Mouse (Mus musculus) liver, embryonic 11.5 days (tissue): ENCODE data around the gene Stxbp6. TPM values are rescaled to one million over a fixed set of nuclear protein-coding genes. Genes with fewer than 3 reads are reported as not detected.

ENCODE experiments used
- ATAC-seq: fragments of 200-750 bp; cut with Nextera tagmentation; replicated peaks from 2 replicates; pipeline ENCODE4 v1.8.0; 2017; ENCODE audit warnings: moderate number of reproducible peaks, mild to moderate bottlenecking, moderate TSS enrichment, moderate library complexity; ENCODE audit not compliant: low FRiP score
- DNase-seq: peaks from one replicate; pipeline ENCODE4 v3.0.0-alpha.2; 2017; ENCODE audit warnings: low spot score
- H3K27ac ChIP-seq: fragments of 300-500 bp; sonication (generic); 2 replicates; pipeline ENCODE4 v1.5.1; 2014; ENCODE audit warnings: mild to moderate bottlenecking, low read depth, low read length, control low read depth
- H3K27me3 ChIP-seq: fragments of 300-500 bp; sonication (generic); replicated peaks from 2 replicates; pipeline ENCODE4 v1.6.1; 2014; ENCODE audit warnings: low read length, mixed read lengths; ENCODE audit not compliant: control insufficient read depth, insufficient read depth
- H3K36me3 ChIP-seq: fragments of 300-500 bp; sonication (generic); 2 replicates; pipeline ENCODE4 v1.6.1; 2014; ENCODE audit warnings: mild to moderate bottlenecking, low read length, moderate library complexity, mixed read lengths; ENCODE audit not compliant: control insufficient read depth, insufficient read depth
- H3K4me1 ChIP-seq: fragments of 300-500 bp; sonication (generic); replicated peaks from 2 replicates; pipeline ENCODE4 v1.6.1; 2014; ENCODE audit warnings: low read length, mixed read lengths; ENCODE audit not compliant: control insufficient read depth, insufficient read depth
- H3K4me2 ChIP-seq: fragments of 300-500 bp; sonication (generic); 2 replicates; pipeline ENCODE4 v1.6.1; 2014; ENCODE audit warnings: mild to moderate bottlenecking, control low read depth, moderate library complexity
- H3K4me3 ChIP-seq: fragments of 300-500 bp; sonication (generic); 2 replicates; pipeline ENCODE4 v1.5.1; 2014; ENCODE audit warnings: low read depth, low read length, control low read depth
- H3K9ac ChIP-seq: fragments of 300-500 bp; sonication (generic); 2 replicates; pipeline ENCODE4 v1.6.1; 2014; ENCODE audit warnings: low read depth, low read length, control low read depth
- H3K9me3 ChIP-seq: fragments of 300-500 bp; sonication (generic); 2 replicates; pipeline ENCODE4 v1.6.1; 2016; ENCODE audit warnings: low read length, inconsistent platforms, mixed read lengths; ENCODE audit not compliant: control insufficient read depth
- WGBS: fragments of 180-500 bp; shearing (Covaris S2); extraction: QIAGEN DNeasy Blood & Tissue Kit; methylation state at CpG from one replicate; pipeline ENCODE4 v1.1.7; 2014; 5-methylcytosine and 5-hydroxymethylcytosine counted together
- polyA plus RNA-seq: library from polyadenylated mRNA; unstranded; fragments of >200 nt; fragmentation: Nextera tagmentation; extraction: Ambion mirVana; gene quantifications from 2 replicates; pipeline ENCODE4 v1.2.1, GENCODE M21; 2014

Gene Stxbp6
- polyA plus RNA-seq, 1 experiment from 2014 or later = 9.2 TPM

DNA sequence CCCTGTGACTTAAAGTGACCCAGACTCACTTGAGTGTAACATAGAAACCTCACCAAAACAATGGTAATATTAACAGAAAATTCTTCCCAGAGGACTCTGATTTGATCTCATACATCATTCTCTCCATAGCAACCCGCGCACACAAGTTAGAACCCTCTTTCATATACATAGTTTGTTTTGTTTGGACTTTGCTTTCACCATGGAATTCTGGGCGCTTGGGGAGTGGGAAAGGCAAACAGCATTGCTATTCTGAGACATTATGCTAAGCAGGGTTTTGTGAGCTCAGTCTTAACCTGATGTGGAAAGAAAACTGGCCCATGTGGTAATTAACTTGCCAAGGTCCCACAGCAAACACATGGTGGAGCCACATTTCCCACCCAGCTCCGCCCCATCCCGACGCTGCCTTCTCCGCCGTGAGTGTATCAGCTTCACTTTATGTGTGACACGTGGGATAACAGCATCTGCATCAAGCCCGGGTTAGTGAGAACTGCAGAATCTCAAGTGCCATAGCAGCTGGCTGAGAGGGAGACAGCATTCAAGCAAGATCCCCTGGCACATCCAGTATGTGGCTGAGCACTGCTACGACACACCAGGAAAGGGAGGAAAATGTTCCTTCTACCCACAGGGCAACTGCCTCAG is 7.3 kb downstream of the Stxbp6 start:
- no peaks in the 10 kb centered on the region for H3K4me1 ChIP-seq

DNA sequence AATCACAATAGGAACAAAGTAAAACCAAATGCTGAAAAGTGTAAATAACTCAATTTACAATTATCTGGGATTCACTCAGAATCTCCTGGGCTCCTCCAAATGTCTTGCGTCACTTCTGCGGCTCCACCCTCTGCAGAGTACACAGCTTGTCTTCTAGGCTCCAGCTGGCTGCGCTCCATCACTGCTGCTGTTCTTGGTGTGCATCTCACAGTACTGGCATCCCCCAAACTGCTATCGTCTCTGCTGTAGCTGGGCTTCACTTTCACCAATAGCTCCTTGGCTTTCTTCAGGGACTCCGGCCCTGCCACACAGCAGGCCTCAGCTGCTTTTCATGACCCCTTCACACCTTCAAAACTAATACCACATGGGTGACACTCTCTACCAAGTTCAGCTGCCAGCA is 10.9 kb downstream of the Stxbp6 start:
- Histone ChIP-seq H3K4me3 (no peak overlapping the region), H3K36me3 (no peaks in the 10 kb centered on the region), H3K4me2 (no peak overlapping the region), H3K27me3 (no peaks in the 10 kb centered on the region), H3K4me1 (no peaks in the 10 kb centered on the region; the same call in 1 of the 2 replicates), H3K27ac (no peak overlapping the region), H3K9ac (no peak overlapping the region), H3K9me3 (no peaks in the 10 kb centered on the region)
- WGBS = 75% methylated on average over 5 of the region's 5 CpGs
- DNase-seq (no peak), ATAC-seq (no peak)

More for the DNA sequence above, 7.3 kb downstream of the Stxbp6 start:
- H3K27ac ChIP-seq = no peak overlapping the region
- H3K36me3 ChIP-seq = no peaks in the 10 kb centered on the region
- H3K4me3 ChIP-seq = no peak overlapping the region
- H3K27me3 ChIP-seq = 0 out of 2 replicates have a peak, but pooled peaks cover 2% of the 10 kb centered on the region
- WGBS = 34% methylated on average over 11 of the region's 11 CpGs
- no peaks in the 10 kb centered on the region for H3K9me3 ChIP-seq
- no peak; the same call in 1 of the 2 replicates for ATAC-seq
- H3K4me2 ChIP-seq = peak overlapping the region; percentile 19
- no peak for DNase-seq
- H3K9ac ChIP-seq = no peak overlapping the region

DNA sequence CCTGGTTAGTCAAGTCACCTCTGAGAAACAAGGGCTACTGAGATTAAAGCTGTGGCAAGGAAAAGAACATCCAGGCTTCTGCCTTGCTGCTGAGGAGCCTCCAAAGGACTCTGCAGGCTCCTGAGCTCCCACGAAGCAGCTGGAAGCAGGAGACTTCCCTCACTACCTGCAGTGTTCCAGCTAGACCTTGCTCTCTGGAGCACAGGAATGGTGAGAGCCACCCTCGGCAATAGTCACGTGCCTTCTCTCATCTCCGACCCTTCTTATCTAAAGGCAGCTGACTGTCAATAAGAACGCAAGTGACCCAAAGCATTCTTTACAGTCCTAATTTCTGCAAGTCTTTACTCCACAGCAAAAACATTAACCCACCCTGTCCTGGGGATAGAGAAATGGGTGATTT is 13.2 kb downstream of the Stxbp6 start:
- no peaks in the 10 kb centered on the region for H3K36me3 ChIP-seq
- H3K9me3 ChIP-seq = no peaks in the 10 kb centered on the region
- H3K27me3 ChIP-seq = no peaks in the 10 kb centered on the region
- no peak for ATAC-seq
- H3K4me3 ChIP-seq = no peak overlapping the region
- no peaks in the 10 kb centered on the region; the same call in 1 of the 2 replicates for H3K4me1 ChIP-seq
- H3K27ac ChIP-seq = no peak overlapping the region
- H3K9ac ChIP-seq = no peak overlapping the region
- no peak for DNase-seq
- 37% methylated on average over 5 of the region's 5 CpGs for WGBS
- H3K4me2 ChIP-seq = no peak overlapping the region

- Histone ChIP-seq H3K9ac (no peak overlapping the region), H3K27ac (no peak overlapping the region), H3K4me1 (no peaks in the 10 kb centered on the region; the same call in 1 of the 2 replicates), H3K36me3 (no peaks in the 10 kb centered on the region), H3K27me3 (no peaks in the 10 kb centered on the region), H3K4me2 (no peak overlapping the region), H3K4me3 (no peak overlapping the region), H3K9me3 (no peaks in the 10 kb centered on the region)
- DNase-seq = no peak
- ATAC-seq = no peak
- WGBS = 56% methylated on average over 6 of the region's 6 CpGs
Observed at GRCm38 (mm10) chr12:45060804-45061203, 13.7 kb downstream of the Stxbp6 start.

GRCm38 (mm10) chr12:45058007-45058406 is 16.5 kb downstream of the Stxbp6 start:
- 77% methylated on average over 3 of the region's 3 CpGs for WGBS
- no peak for ATAC-seq

GRCm38 (mm10) chr12:45056372-45056771 is 18.1 kb downstream of the Stxbp6 start:
- Histone ChIP-seq H3K27ac (no peak overlapping the region), H3K9ac (no peak overlapping the region), H3K4me1 (no peaks in the 10 kb centered on the region; the same call in 1 of the 2 replicates), H3K9me3 (no peaks in the 10 kb centered on the region), H3K36me3 (no peaks in the 10 kb centered on the region), H3K27me3 (no peaks in the 10 kb centered on the region), H3K4me3 (no peak overlapping the region), H3K4me2 (no peak overlapping the region)
- whole genome bisulfite sequencing = 71% methylated on average over 3 of the region's 3 CpGs
- no peak for DNase-seq
- ATAC-seq = no peak

More at GRCm38 (mm10) chr12:45058007-45058406, 16.5 kb downstream of the Stxbp6 start:
- Histone ChIP-seq H3K36me3 (no peaks in the 10 kb centered on the region), H3K9me3 (no peaks in the 10 kb centered on the region), H3K4me2 (no peak overlapping the region), H3K27me3 (no peaks in the 10 kb centered on the region), H3K9ac (no peak overlapping the region), H3K4me3 (no peak overlapping the region), H3K27ac (no peak overlapping the region), H3K4me1 (no peaks in the 10 kb centered on the region; the same call in 1 of the 2 replicates)
- no peak for DNase-seq

- no peaks in the 10 kb centered on the region for H3K4me1 ChIP-seq
- no peak for ATAC-seq
- no peaks in the 10 kb centered on the region for H3K27me3 ChIP-seq
- H3K36me3 ChIP-seq = no peaks in the 10 kb centered on the region
- no peak overlapping the region for H3K4me3 ChIP-seq
- no peak overlapping the region for H3K9ac ChIP-seq
- no peaks in the 10 kb centered on the region for H3K9me3 ChIP-seq
- no peak overlapping the region for H3K27ac ChIP-seq
- no peak overlapping the region for H3K4me2 ChIP-seq
- DNase-seq = no peak
- 81% methylated on average over 5 of the region's 5 CpGs for WGBS
Observed at GRCm38 (mm10) chr12:45053319-45053718, 21.2 kb downstream of the Stxbp6 start.

GRCm38 (mm10) chr12:45052860-45053259 is 21.6 kb downstream of the Stxbp6 start:
- no peak overlapping the region for H3K9ac ChIP-seq
- H3K4me2 ChIP-seq = no peak overlapping the region
- no peaks in the 10 kb centered on the region for H3K9me3 ChIP-seq
- DNase-seq (no peak), ATAC-seq (no peak)
- no peak overlapping the region for H3K27ac ChIP-seq
- no peaks in the 10 kb centered on the region for H3K36me3 ChIP-seq
- 79% methylated on average over 5 of the region's 5 CpGs for WGBS
- H3K27me3 ChIP-seq = no peaks in the 10 kb centered on the region
- H3K4me1 ChIP-seq = no peaks in the 10 kb centered on the region
- no peak overlapping the region for H3K4me3 ChIP-seq

DNA sequence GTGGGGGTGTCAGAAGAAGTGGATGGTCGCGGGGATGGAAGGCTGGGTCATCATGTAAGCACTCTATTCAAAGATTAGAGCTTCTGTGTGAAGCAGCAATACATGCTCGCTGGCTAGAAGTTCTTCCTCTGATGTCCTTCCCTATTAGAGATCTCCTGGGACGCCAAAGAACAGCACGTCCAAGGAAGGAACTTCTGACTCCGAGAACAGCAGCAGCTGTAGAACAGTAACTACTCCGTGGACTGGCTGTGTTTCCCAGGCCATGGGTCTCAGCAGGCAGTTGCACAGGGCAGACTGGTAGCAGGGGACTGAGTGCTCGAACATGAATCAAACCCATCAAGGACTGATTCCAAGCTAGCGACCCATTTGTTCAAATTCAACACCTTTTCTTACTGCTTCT is 24.6 kb downstream of the Stxbp6 start:
- no peaks in the 10 kb centered on the region for H3K4me1 ChIP-seq
- H3K27me3 ChIP-seq = no peaks in the 10 kb centered on the region
- DNase-seq (no peak), ATAC-seq (no peak)
- WGBS = 75% methylated on average over 9 of the region's 9 CpGs
- no peak overlapping the region for H3K4me2 ChIP-seq
- no peak overlapping the region for H3K9ac ChIP-seq
- no peaks in the 10 kb centered on the region for H3K36me3 ChIP-seq
- H3K27ac ChIP-seq = no peak overlapping the region
- no peaks in the 10 kb centered on the region for H3K9me3 ChIP-seq
- H3K4me3 ChIP-seq = no peak overlapping the region
